Mouse (Mus musculus): ENCODE data around the gene Lpp. TPM values are rescaled to one million over a fixed set of nuclear protein-coding genes. Genes with fewer than 3 reads are reported as not detected.

The Lpp gene
- polyA plus RNA-seq, 1 experiment = not detected

- H3K27ac ChIP-seq (ENCODE audit: insufficient read depth, low read depth, low read length) = no peak overlapping the region
- WGBS = 97% methylated on average over 1 of the region's 1 CpGs
- H3K4me3 ChIP-seq (ENCODE audit: insufficient read depth, low read depth, low read length) = no peak overlapping the region
- no peak for TF ChIP-seq POLR2A (IDR thresholded peaks at IDR 0.05; ENCODE audit: insufficient read depth, low read depth, low read length)
- TF ChIP-seq CTCF (IDR thresholded peaks at IDR 0.05; ENCODE audit: insufficient read depth, low read depth, low read length) = no peak
- H3K4me1 ChIP-seq (ENCODE audit: control insufficient read depth, insufficient read depth, low read length) = no peaks in the 10 kb centered on the region; the same call in 1 of the 2 replicates
Measured at GRCm38 (mm10) chr16:24478006-24478405, 84.7 kb downstream of the Lpp start.

GRCm38 (mm10) chr16:24478851-24479250 lies 85.5 kb downstream of the Lpp start:
- no peak overlapping the region for H3K4me3 ChIP-seq (ENCODE audit: insufficient read depth, low read depth, low read length)
- H3K4me1 ChIP-seq (ENCODE audit: control insufficient read depth, insufficient read depth, low read length) = peaks cover 5% of the 10 kb centered on the region; the same call in 1 of the 2 replicates
- H3K27ac ChIP-seq (ENCODE audit: insufficient read depth, low read depth, low read length) = no peak overlapping the region
- 97% methylated on average over 4 of the region's 4 CpGs for WGBS
- TF ChIP-seq CTCF (IDR thresholded peaks at IDR 0.05; ENCODE audit: insufficient read depth, low read depth, low read length) (no peak), POLR2A (IDR thresholded peaks at IDR 0.05; ENCODE audit: insufficient read depth, low read depth, low read length) (no peak)

GRCm38 (mm10) chr16:24482648-24483047 lies 89.3 kb downstream of the Lpp start:
- Histone ChIP-seq H3K27ac (ENCODE audit: insufficient read depth, low read depth, low read length) (no peak overlapping the region), H3K4me3 (ENCODE audit: insufficient read depth, low read depth, low read length) (no peak overlapping the region), H3K4me1 (ENCODE audit: control insufficient read depth, insufficient read depth, low read length) (peaks cover 6% of the 10 kb centered on the region; the same call in 1 of the 2 replicates)
- TF ChIP-seq CTCF (IDR thresholded peaks at IDR 0.05; ENCODE audit: insufficient read depth, low read depth, low read length) = no peak
- TF ChIP-seq POLR2A (IDR thresholded peaks at IDR 0.05; ENCODE audit: insufficient read depth, low read depth, low read length) = no peak
- WGBS = 96% methylated on average over 6 of the region's 6 CpGs

DNA sequence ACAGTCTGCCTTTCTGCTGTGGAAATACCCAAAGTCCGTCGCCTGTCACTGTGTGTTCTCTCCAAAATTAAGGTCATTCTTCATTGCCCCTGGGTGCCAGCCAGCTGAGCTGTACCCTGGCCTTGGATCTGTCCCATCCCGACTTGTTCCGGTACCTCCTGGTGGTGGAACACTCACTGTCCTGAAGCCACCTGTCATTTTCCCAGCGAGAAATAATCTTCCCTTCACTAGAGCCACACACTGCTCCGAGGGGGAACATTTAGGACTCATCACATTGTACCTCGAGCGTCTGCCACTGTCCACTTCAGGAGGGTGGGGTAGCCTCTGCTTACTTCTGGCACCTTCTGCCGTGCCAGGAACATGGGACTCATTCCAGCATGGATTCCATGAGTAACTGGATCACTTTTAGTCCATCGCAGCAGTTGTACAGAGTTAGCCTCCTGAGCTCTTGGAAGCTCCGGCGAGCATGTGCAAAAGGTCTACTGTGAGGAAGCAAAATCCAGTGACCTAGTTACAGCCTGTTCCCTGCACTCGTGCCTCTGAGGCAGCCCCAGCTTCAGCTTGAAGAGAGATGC lies 90.3 kb downstream of the Lpp start:
- Histone ChIP-seq H3K4me1 (ENCODE audit: control insufficient read depth, insufficient read depth, low read length) (peaks cover 6% of the 10 kb centered on the region; the same call in 1 of the 2 replicates), H3K4me3 (ENCODE audit: insufficient read depth, low read depth, low read length) (no peak overlapping the region), H3K27ac (ENCODE audit: insufficient read depth, low read depth, low read length) (peak overlapping the region; percentile 24)
- 67% methylated on average over 13 of the region's 13 CpGs for WGBS
- TF ChIP-seq POLR2A (IDR thresholded peaks at IDR 0.05; ENCODE audit: insufficient read depth, low read depth, low read length) (no peak), CTCF (IDR thresholded peaks at IDR 0.05; ENCODE audit: insufficient read depth, low read depth, low read length) (no peak)

GRCm38 (mm10) chr16:24487782-24488241 lies 94.5 kb downstream of the Lpp start:
- H3K27ac ChIP-seq (ENCODE audit: insufficient read depth, low read depth, low read length) = no peak overlapping the region
- no peak overlapping the region for H3K4me3 ChIP-seq (ENCODE audit: insufficient read depth, low read depth, low read length)
- H3K4me1 ChIP-seq (ENCODE audit: control insufficient read depth, insufficient read depth, low read length) = peaks cover 14% of the 10 kb centered on the region
- 57% methylated on average over 6 of the region's 6 CpGs for WGBS
- TF ChIP-seq CTCF (IDR thresholded peaks at IDR 0.05; ENCODE audit: insufficient read depth, low read depth, low read length) = no peak
- TF ChIP-seq POLR2A (IDR thresholded peaks at IDR 0.05; ENCODE audit: insufficient read depth, low read depth, low read length) = no peak

- peaks cover 8% of the 10 kb centered on the region for H3K4me1 ChIP-seq (ENCODE audit: control insufficient read depth, insufficient read depth, low read length)
- TF ChIP-seq CTCF (IDR thresholded peaks at IDR 0.05; ENCODE audit: insufficient read depth, low read depth, low read length) (no peak), POLR2A (IDR thresholded peaks at IDR 0.05; ENCODE audit: insufficient read depth, low read depth, low read length) (no peak)
- WGBS = 85% methylated on average over 8 of the region's 8 CpGs
Measured at GRCm38 (mm10) chr16:24489516-24490285, 96.4 kb downstream of the Lpp start.

GRCm38 (mm10) chr16:24490751-24491485 lies 97.6 kb downstream of the Lpp start:
- no peak for TF ChIP-seq POLR2A (IDR thresholded peaks at IDR 0.05; ENCODE audit: insufficient read depth, low read depth, low read length)
- TF ChIP-seq CTCF (IDR thresholded peaks at IDR 0.05; ENCODE audit: insufficient read depth, low read depth, low read length) = no peak
- Histone ChIP-seq H3K4me3 (ENCODE audit: insufficient read depth, low read depth, low read length) (no peak overlapping the region), H3K27ac (ENCODE audit: insufficient read depth, low read depth, low read length) (no peak overlapping the region), H3K4me1 (ENCODE audit: control insufficient read depth, insufficient read depth, low read length) (peaks cover 10% of the 10 kb centered on the region)
- 60% methylated on average over 18 of the region's 18 CpGs for WGBS

More at GRCm38 (mm10) chr16:24489516-24490285, 96.4 kb downstream of the Lpp start:
- Histone ChIP-seq H3K4me3 (ENCODE audit: insufficient read depth, low read depth, low read length) (no peak overlapping the region), H3K27ac (ENCODE audit: insufficient read depth, low read depth, low read length) (no peak overlapping the region)

- no peak for TF ChIP-seq CTCF (IDR thresholded peaks at IDR 0.05; ENCODE audit: insufficient read depth, low read depth, low read length)
- no peak for TF ChIP-seq POLR2A (IDR thresholded peaks at IDR 0.05; ENCODE audit: insufficient read depth, low read depth, low read length)
- 77% methylated on average over 2 of the region's 2 CpGs for WGBS
- Histone ChIP-seq H3K4me3 (ENCODE audit: insufficient read depth, low read depth, low read length) (no peak overlapping the region), H3K4me1 (ENCODE audit: control insufficient read depth, insufficient read depth, low read length) (peaks cover 10% of the 10 kb centered on the region), H3K27ac (ENCODE audit: insufficient read depth, low read depth, low read length) (no peak overlapping the region)
Measured at GRCm38 (mm10) chr16:24491486-24491758, 98.1 kb downstream of the Lpp start.
